Mouse (Mus musculus) ES-E14 (cell line): ENCODE measurements around the gene Pitpnm1. TPM values are rescaled to one million over a fixed set of nuclear protein-coding genes. Genes with fewer than 3 reads are reported as not detected.

Experiments used
- DNase-seq: peaks from one replicate; pipeline ENCODE4 v3.0.0-alpha.2; 2013; ENCODE audit warnings: low read depth, low spot score
- H3K27ac ChIP-seq: 2 replicates; pipeline ENCODE4 v1.5.1; 2012; ENCODE audit warnings: low read depth, mild to moderate bottlenecking, low read length, moderate library complexity, mixed read lengths; ENCODE audit not compliant: poor library complexity, insufficient read depth, severe bottlenecking
- H3K36me3 ChIP-seq: 2 replicates; pipeline ENCODE4 v1.6.1; 2012; ENCODE audit warnings: mild to moderate bottlenecking, low read length, moderate library complexity, mixed read lengths; ENCODE audit not compliant: control insufficient read depth, poor library complexity, insufficient read depth, severe bottlenecking
- H3K4me1 ChIP-seq, 2 experiments: fragments of 150-350 bp in 1 of 2; sonication (generic) in 1 of 2; 2 replicates each; pipeline ENCODE4 v1.6.1; 2012; ENCODE audit warnings: low read length in 2 of 2, mild to moderate bottlenecking in 1 of 2, mixed read lengths in 1 of 2; ENCODE audit not compliant: control insufficient read depth in 2 of 2, insufficient read depth in 2 of 2, poor library complexity in 1 of 2
- H3K4me3 ChIP-seq, 2 experiments: fragments of 150-350 bp in 1 of 2; sonication (generic) in 1 of 2; 2 replicates each; pipeline ENCODE4 v1.5.1; 2012; ENCODE audit warnings: low read length in 2 of 2, low read depth in 1 of 2, mild to moderate bottlenecking in 1 of 2, mixed read lengths in 1 of 2; ENCODE audit not compliant: insufficient read depth in 1 of 2, poor library complexity in 1 of 2, severe bottlenecking in 1 of 2
- H3K9ac ChIP-seq: 2 replicates; pipeline ENCODE4 v1.6.1; 2012; ENCODE audit warnings: low read depth, mild to moderate bottlenecking, low read length, mixed read lengths; ENCODE audit not compliant: poor library complexity, insufficient read depth, severe bottlenecking
- H3K9me3 ChIP-seq: fragments of 150-350 bp; sonication (generic); 2 replicates; pipeline ENCODE4 v1.6.1; 2012; ENCODE audit warnings: low read depth, mild to moderate bottlenecking, low read length; ENCODE audit not compliant: control insufficient read depth, insufficient read depth
- CHD2 ChIP-seq: IDR thresholded peaks from 2 replicates; pipeline ENCODE4 v1.6.1; 2014; ENCODE audit warnings: mild to moderate bottlenecking, low read depth, low read length, inconsistent platforms
- HCFC1 ChIP-seq: IDR thresholded peaks from 2 replicates; pipeline ENCODE4 v1.6.1; 2012; ENCODE audit warnings: low read length, inconsistent platforms, borderline replicate concordance; ENCODE audit not compliant: insufficient read depth
- MAFK ChIP-seq: IDR thresholded peaks from 2 replicates; pipeline ENCODE4 v1.6.1; 2014; ENCODE audit warnings: mild to moderate bottlenecking, low read depth, low read length, inconsistent platforms; ENCODE audit not compliant: insufficient read depth
- ZC3H11A ChIP-seq: IDR thresholded peaks from 2 replicates; pipeline ENCODE4 v1.6.1; 2012; ENCODE audit warnings: low read depth, mild to moderate bottlenecking, inconsistent platforms, low read length, borderline replicate concordance
- ZNF384 ChIP-seq: IDR thresholded peaks from 2 replicates; pipeline ENCODE4 v1.6.1; 2012; ENCODE audit warnings: low read depth, low read length, inconsistent platforms
- in situ Hi-C, 2 experiments: fragments of 600-800 bp; cut with MboI; formaldehyde crosslinking; loops; one replicate each; pipeline ENCODE4 v1.15.1; 2025; ENCODE audit warnings: low sequenced_read_pairs in 2 of 2, inconsistent platforms in 1 of 2; ENCODE audit not compliant: unreplicated experiment in 2 of 2
- total RNA-seq: library from RNA; depleted of rRNA; stranded (reverse); fragments of 300-350 nt; gene quantifications from 2 replicates; pipeline ENCODE4 v1.2.3, GENCODE M21; 2012

Pitpnm1 gene
- total RNA-seq, 1 experiment = 10.5 TPM

GRCm38 (mm10) chr19:4137913-4138312, 38.1 kb downstream of the Pitpnm1 start:
- no peaks in the 10 kb centered on the region for H3K9me3 ChIP-seq
- peaks cover 4 to 11% of the 10 kb centered on the region in 2 experiments; a peak in 2 of 4 replicates for H3K4me1 ChIP-seq
- TF ChIP-seq HCFC1 (no peak), MAFK (no peak), ZNF384 (no peak), CHD2 (no peak), ZC3H11A (no peak)
- H3K9ac ChIP-seq = no peak overlapping the region
- DNase-seq = no peak
- no peak overlapping the region for H3K27ac ChIP-seq
- in situ Hi-C loops = no loop called here
- no peak overlapping the region for H3K4me3 ChIP-seq
- H3K36me3 ChIP-seq = 0 out of 2 replicates have a peak, but pooled peaks cover 1% of the 10 kb centered on the region

GRCm38 (mm10) chr19:4139446-4139845, 39.6 kb downstream of the Pitpnm1 start, which contains the start of gene Gpr152:
Gene Gpr152, plus strand, starts transcription at chr19:4139787.
- no peak for DNase-seq
- H3K9ac ChIP-seq = no peak within 1 kb of the TSS
- TF ChIP-seq ZC3H11A (no peak), HCFC1 (no peak), ZNF384 (no peak), MAFK (no peak), CHD2 (no peak)
- in situ Hi-C loops = no loop called here
- H3K36me3 ChIP-seq = no peaks in the 10 kb centered on the region
- H3K4me3 ChIP-seq = no peak within 1 kb of the TSS
- no peaks in the 10 kb centered on the region for H3K9me3 ChIP-seq
- H3K27ac ChIP-seq = no peak within 1 kb of the TSS
- peaks cover 4 to 11% of the 10 kb centered on the region in 2 experiments; a peak in 2 of 4 replicates for H3K4me1 ChIP-seq

- in situ Hi-C loops = no loop called here
- no peak for TF ChIP-seq HCFC1
- no peak for TF ChIP-seq MAFK
- TF ChIP-seq ZNF384 = no peak
- Histone ChIP-seq H3K9ac (no peak overlapping the region), H3K4me3 (no peak overlapping the region), H3K27ac (no peak overlapping the region), H3K9me3 (no peaks in the 10 kb centered on the region), H3K4me1 (peaks cover 4 to 10% of the 10 kb centered on the region in 2 experiments; a peak in 2 of 4 replicates), H3K36me3 (no peaks in the 10 kb centered on the region)
- DNase-seq = no peak
These were observed 40.3 kb downstream of the Pitpnm1 start for GRCm38 (mm10) chr19:4140147-4140546.

GRCm38 (mm10) chr19:4142416-4143173, 42.8 kb downstream of the Pitpnm1 start:
- H3K9ac ChIP-seq = no peak overlapping the region
- no peak for DNase-seq
- H3K9me3 ChIP-seq = no peaks in the 10 kb centered on the region
- TF ChIP-seq ZC3H11A = no peak
- no peak for TF ChIP-seq MAFK
- TF ChIP-seq CHD2 = no peak
- TF ChIP-seq ZNF384 = no peak
- TF ChIP-seq HCFC1 = no peak
- H3K4me1 ChIP-seq = peaks cover 3 to 4% of the 10 kb centered on the region in 2 experiments; a peak in 2 of 4 replicates
- in situ Hi-C loops = no loop called here
- no peak overlapping the region for H3K27ac ChIP-seq
- H3K36me3 ChIP-seq = no peaks in the 10 kb centered on the region
- H3K4me3 ChIP-seq = no peak overlapping the region
